Mouse (Mus musculus) thymus, postnatal 10 days (tissue): Measurements from ENCODE around the gene Pus3.

Experiments used
- DNase-seq, 2 experiments: peaks; one replicate each; pipeline ENCODE4 v3.0.0; 2021; ENCODE audit warnings: low spot score in 2 of 2

The Pus3 gene

GRCm38 (mm10) chr9:35558257-35559008 lies at the start of gene Pus3, which contains the start of gene Ddx25:
Gene Pus3, plus strand, starts transcription at chr9:35558595.
Gene Ddx25, minus strand, starts transcription at chr9:35558528.
- DNase-seq = peak; percentile 23 to 38

GRCm38 (mm10) chr9:35513900-35514299 lies 44.5 kb upstream of the Pus3 start:
- DNase-seq = no peak

- DNase-seq = no peak
Measured at GRCm38 (mm10) chr9:35516182-35516581, 42.2 kb upstream of the Pus3 start.

GRCm38 (mm10) chr9:35516711-35517110 lies 41.7 kb upstream of the Pus3 start:
- no peak for DNase-seq

GRCm38 (mm10) chr9:35518169-35518568 lies 40.2 kb upstream of the Pus3 start, which contains the start of gene Gm1113:
Gene Gm1113, minus strand, starts transcription at chr9:35518269.
- no peak for DNase-seq

- no peak for DNase-seq
Measured at GRCm38 (mm10) chr9:35520631-35521348, 37.6 kb upstream of the Pus3 start.

- no peak for DNase-seq
Measured at GRCm38 (mm10) chr9:35522241-35522640, 36.2 kb upstream of the Pus3 start.

- no peak for DNase-seq
Measured at GRCm38 (mm10) chr9:35522821-35523515, 35.4 kb upstream of the Pus3 start.

- DNase-seq = no peak
Measured at GRCm38 (mm10) chr9:35523541-35523940, 34.9 kb upstream of the Pus3 start.

GRCm38 (mm10) chr9:35523941-35524411 lies 34.4 kb upstream of the Pus3 start:
- DNase-seq = peak; percentile 44 to 72

- DNase-seq = no peak
Measured at GRCm38 (mm10) chr9:35529141-35529540, 29.3 kb upstream of the Pus3 start.

- no peak for DNase-seq
Measured at GRCm38 (mm10) chr9:35529796-35530195, 28.6 kb upstream of the Pus3 start.

- DNase-seq = no peak
Measured at GRCm38 (mm10) chr9:35533266-35533665, 25.1 kb upstream of the Pus3 start.

- DNase-seq = peak in 1 of 2 experiments; percentile 47
Measured at GRCm38 (mm10) chr9:35535110-35535509, 23.3 kb upstream of the Pus3 start.

- DNase-seq = no peak
Measured at GRCm38 (mm10) chr9:35535876-35536275, 22.5 kb upstream of the Pus3 start.

GRCm38 (mm10) chr9:35539001-35539750 lies 19.2 kb upstream of the Pus3 start:
- DNase-seq = no peak

GRCm38 (mm10) chr9:35541024-35541423 lies 17.4 kb upstream of the Pus3 start:
- no peak for DNase-seq

- peak; percentile 41 to 83 for DNase-seq
Measured at GRCm38 (mm10) chr9:35541488-35541887, 16.9 kb upstream of the Pus3 start.

GRCm38 (mm10) chr9:35541941-35542340 lies 16.5 kb upstream of the Pus3 start:
- DNase-seq = no peak

- DNase-seq = no peak
Measured at GRCm38 (mm10) chr9:35543099-35543860, 15.1 kb upstream of the Pus3 start.

GRCm38 (mm10) chr9:35544666-35545065 lies 13.7 kb upstream of the Pus3 start:
- no peak for DNase-seq
